Mouse (Mus musculus) leukemia stem cell, adult 10-12 weeks (primary cell): Measurements from ENCODE around the gene Olfm4. TPM values are rescaled to one million over a fixed set of nuclear protein-coding genes. Genes with fewer than 3 reads are reported as not detected.

ENCODE experiments used
- polyA plus RNA-seq: library from polyadenylated mRNA; stranded (reverse); fragments of >175 nt; gene quantifications from 2 replicates; pipeline ENCODE4 v1.2.3, GENCODE M21; 2012; ENCODE audit warnings: low replicate concordance

Olfm4 gene
- 0.10 TPM in 2 replicates for polyA plus RNA-seq

GRCm38 (mm10) chr14:79983781-79984180, at the start of gene Olfm4:
TSS of gene Olfm4 (plus strand) at chr14:79984081.

Other genes starting within 250 kb of the Olfm4 start
- 0.06 TPM in 1 of 2 replicates, not detected in the other for gene Pcdh8, start 212.8 kb upstream of the Olfm4 start, polyA plus RNA-seq